Mouse (Mus musculus) CH12.LX (cell line): ENCODE data around the gene Crtc3. TPM values are rescaled to one million over a fixed set of nuclear protein-coding genes. Genes with fewer than 3 reads are reported as not detected.

ENCODE experiments used
- DNase-seq: peaks from one replicate; pipeline ENCODE4 v3.0.0-alpha.2; 2013; ENCODE audit errors: extremely low read depth
- H3K27ac ChIP-seq: 2 replicates; pipeline ENCODE4 v1.5.1; 2012; ENCODE audit warnings: low read depth, mild to moderate bottlenecking, control low read depth, moderate library complexity; ENCODE audit not compliant: insufficient read depth
- H3K27me3 ChIP-seq: replicated peaks from 2 replicates; pipeline ENCODE3; 2012; ENCODE audit warnings: inconsistent platforms
- H3K36me3 ChIP-seq, 2 experiments: replicated peaks in 1 of 2; 2 replicates each; pipeline versions ENCODE3 to v1.6.1; 2012; ENCODE audit warnings: inconsistent platforms in 1 of 2, low read length in 1 of 2, mild to moderate bottlenecking in 1 of 2, mixed read lengths in 1 of 2, moderate library complexity in 1 of 2; ENCODE audit not compliant: control insufficient read depth in 1 of 2, insufficient read depth in 1 of 2
- H3K4me1 ChIP-seq, 2 experiments: 2 replicates each; pipeline ENCODE4 v1.6.1; 2012; ENCODE audit warnings: inconsistent platforms in 1 of 2, moderate library complexity in 1 of 2; ENCODE audit not compliant: insufficient read depth in 2 of 2, control insufficient read depth in 1 of 2
- H3K4me2 ChIP-seq: 2 replicates; pipeline ENCODE4 v1.6.1; 2012; ENCODE audit warnings: low read depth, mild to moderate bottlenecking, control low read depth; ENCODE audit not compliant: poor library complexity, insufficient read depth, severe bottlenecking
- H3K4me3 ChIP-seq, 3 experiments: fragments of 150-350 bp in 1 of 3; sonication (generic) in 1 of 3; replicated peaks in 1 of 3; 2 replicates each; pipeline versions ENCODE3 to v1.5.1; 2011 to 2012; ENCODE audit warnings: low read depth in 2 of 3, low read length in 2 of 3, mild to moderate bottlenecking in 2 of 3, moderate library complexity in 2 of 3, control low read depth in 1 of 3, improper control_type of control experiment in 1 of 3, inconsistent platforms in 1 of 3, mixed read lengths in 1 of 3; ENCODE audit not compliant: poor library complexity in 1 of 3
- H3K79me2 ChIP-seq: replicated peaks from 2 replicates; pipeline ENCODE4 v1.6.1; 2012; ENCODE audit warnings: mild to moderate bottlenecking, moderate library complexity; ENCODE audit not compliant: control insufficient read depth, poor library complexity, insufficient read depth, severe bottlenecking; ENCODE audit errors: extremely low read depth
- H3K9ac ChIP-seq: 2 replicates; pipeline ENCODE4 v1.6.1; 2012; ENCODE audit warnings: low read depth, mild to moderate bottlenecking, control low read depth, moderate library complexity; ENCODE audit not compliant: insufficient read depth
- H3K9me3 ChIP-seq: replicated peaks from 2 replicates; pipeline ENCODE3; 2012; ENCODE audit warnings: low read length, inconsistent platforms, mixed read lengths
- BHLHE40 ChIP-seq: IDR thresholded peaks from 2 replicates; pipeline ENCODE4 v1.6.1; 2011; ENCODE audit warnings: mild to moderate bottlenecking, low read depth, low read length, improper control_type of control experiment
- ETS1 ChIP-seq: conservative IDR thresholded peaks from 2 replicates; pipeline ENCODE4 v1.6.1; 2012; ENCODE audit warnings: low read depth, mild to moderate bottlenecking, inconsistent platforms, low read length, improper control_type of control experiment, moderate library complexity
- HCFC1 ChIP-seq: IDR thresholded peaks from 2 replicates; pipeline ENCODE4 v1.6.1; 2012; ENCODE audit warnings: low read depth, mild to moderate bottlenecking, inconsistent platforms, low read length, improper control_type of control experiment
- MAFK ChIP-seq: IDR thresholded peaks from 2 replicates; pipeline ENCODE4 v1.6.1; 2011; ENCODE audit warnings: low read length, improper control_type of control experiment; ENCODE audit not compliant: insufficient replicate concordance
- PAX5 ChIP-seq: IDR thresholded peaks from 2 replicates; pipeline ENCODE4 v1.6.1; 2012; ENCODE audit warnings: low read length, inconsistent platforms, mixed read lengths
- POLR2AphosphoS2 ChIP-seq: IDR thresholded peaks from 2 replicates; pipeline ENCODE4 v1.6.1; 2011; ENCODE audit warnings: low read depth, low read length, improper control_type of control experiment
- TBP ChIP-seq: conservative IDR thresholded peaks from 2 replicates; pipeline ENCODE4 v1.6.1; 2011; ENCODE audit warnings: low read depth, low read length, improper control_type of control experiment
- ZC3H11A ChIP-seq: IDR thresholded peaks from 2 replicates; pipeline ENCODE4 v1.6.1; 2012; ENCODE audit warnings: low read depth, mild to moderate bottlenecking, inconsistent platforms, low read length, improper control_type of control experiment
- dilution Hi-C: fragments of 300-500 bp; cut with MboI; formaldehyde crosslinking; loops from 2 replicates; pipeline ENCODE4 v1.14.3; 2020; ENCODE audit warnings: low sequenced_read_pairs; ENCODE audit not compliant: extremely low pct_unique_long_range_greater_than_20kb, extremely low pct_ligation_motif_present
- in situ Hi-C: fragments of 300-500 bp; cut with MboI; formaldehyde crosslinking; loops from 3 replicates; pipeline ENCODE4 v1.14.3; 2019; ENCODE audit warnings: low sequenced_read_pairs, low pct_ligation_motif_present, low pct_unique_long_range_greater_than_20kb, mixed read lengths
- polyA plus RNA-seq: library from polyadenylated mRNA; unstranded; fragments of >175 nt; gene quantifications from 2 replicates; pipeline ENCODE4 v1.2.1, GENCODE M21; 2012; ENCODE audit warnings: low read depth; ENCODE audit not compliant: insufficient read length
- total RNA-seq, 2 experiments: library from RNA; depleted of rRNA; stranded (reverse); fragments of 300-350 nt in 1 of 2; fragments of >200 nt in 1 of 2; gene quantifications; 2 replicates each; pipeline ENCODE4 v1.2.3; 2012 to 2014

The Crtc3 gene
- total and polyA plus RNA-seq, 3 experiments = 1.2 to 9.1 (median 4.4) TPM

DNA sequence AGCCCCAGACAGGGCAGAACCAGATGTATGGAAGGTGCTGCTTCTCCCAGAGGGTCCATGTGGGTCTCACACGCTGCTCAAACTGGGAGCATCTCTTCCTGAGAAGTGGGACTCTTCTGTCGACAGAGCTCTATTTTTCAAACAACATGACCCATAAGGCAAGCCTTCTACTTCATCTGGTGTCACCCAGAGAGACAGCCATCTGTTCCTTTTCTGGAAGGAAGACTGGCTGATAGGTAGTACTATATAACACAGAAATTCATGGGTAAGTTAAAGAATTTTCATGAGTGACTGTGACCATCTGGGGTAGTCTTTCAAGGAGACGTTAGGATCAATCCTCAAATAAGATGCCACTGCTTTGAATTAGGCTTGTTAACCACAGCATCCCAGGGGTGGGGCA is 115.6 kb downstream of the Crtc3 start:
- no peak for DNase-seq
- Histone ChIP-seq H3K4me2 (no peak overlapping the region), H3K79me2 (no peaks in the 10 kb centered on the region), H3K27ac (no peak overlapping the region), H3K27me3 (no peaks in the 10 kb centered on the region)
- no peak for TF ChIP-seq PAX5
- TF ChIP-seq TBP = no peak
- TF ChIP-seq, all 38 proteins: peak for 0
- Histone ChIP-seq H3K4me3 (no peak overlapping the region), H3K4me1 (peaks cover 9 to 17% of the 10 kb centered on the region in 2 experiments), H3K9ac (no peak overlapping the region), H3K9me3 (no peaks in the 10 kb centered on the region), H3K36me3 (no peaks in the 10 kb centered on the region)
- dilution Hi-C loops (loop anchor here (25.0 kb wide), 1 partner anchor 186 kb away; the partner anchor contains the start of gene Fes), in situ Hi-C loops (no loop called here)

DNA sequence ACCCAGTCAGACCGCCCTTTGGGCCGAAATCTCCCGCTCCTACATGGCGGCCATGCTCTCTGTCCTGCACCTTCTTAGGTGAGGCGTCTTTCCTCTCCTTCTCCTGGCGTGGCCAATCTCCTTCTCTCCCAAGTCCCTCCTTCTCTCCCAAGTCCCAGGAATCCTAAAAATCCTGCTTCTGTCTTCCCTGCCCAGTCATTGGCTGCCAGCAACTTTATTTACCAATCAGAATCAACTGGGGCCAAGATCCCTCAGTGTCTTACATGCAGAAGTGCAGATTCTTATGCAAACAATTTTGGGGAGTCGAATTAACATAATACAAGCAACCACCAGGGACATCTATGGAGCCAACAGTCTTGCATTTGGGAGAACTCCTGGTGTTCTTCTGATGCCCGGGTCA is 120.7 kb downstream of the Crtc3 start:
- in situ Hi-C loops = no loop called here
- peaks cover 11% of the 10 kb centered on the region for H3K27me3 ChIP-seq
- no peak overlapping the region for H3K9ac ChIP-seq
- H3K9me3 ChIP-seq = peaks cover 5% of the 10 kb centered on the region
- DNase-seq = no peak
- H3K4me2 ChIP-seq = no peak overlapping the region
- no peaks in the 10 kb centered on the region for H3K36me3 ChIP-seq
- H3K4me1 ChIP-seq = peaks cover 0 to 6% of the 10 kb centered on the region in 2 experiments; a peak in 1 of 4 replicates
- no peak overlapping the region for H3K27ac ChIP-seq
- no peak overlapping the region for H3K4me3 ChIP-seq
- dilution Hi-C loops = loop anchor here (25.0 kb wide), 1 partner anchor 181 kb away; the partner anchor contains the start of gene Fes
- no peaks in the 10 kb centered on the region for H3K79me2 ChIP-seq
- TF ChIP-seq MAFK (no peak), ETS1 (no peak), PAX5 (no peak), ZC3H11A (no peak), BHLHE40 (no peak), POLR2AphosphoS2 (no peak)

DNA sequence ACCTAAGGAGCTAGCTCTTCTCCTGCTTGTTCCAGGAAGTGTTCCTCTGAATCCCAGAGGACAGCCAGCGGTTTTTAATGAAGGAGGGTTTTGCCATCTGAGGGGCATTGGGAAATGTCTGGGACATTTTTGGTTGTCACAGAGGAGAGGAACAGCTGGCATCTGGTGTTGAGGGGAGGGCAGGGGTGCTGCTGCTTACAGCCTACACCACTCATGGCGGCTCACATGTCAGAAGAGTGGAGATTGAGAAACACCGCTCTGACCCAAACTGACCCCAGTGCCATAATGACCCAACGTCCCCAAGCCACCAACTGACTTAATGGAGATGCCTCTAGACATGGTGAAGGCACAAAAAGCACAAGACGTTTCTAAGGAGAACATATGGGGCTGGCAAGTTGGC is 126.7 kb downstream of the Crtc3 start:
- Histone ChIP-seq H3K27me3 (peaks cover 8% of the 10 kb centered on the region), H3K4me2 (no peak overlapping the region), H3K4me1 (no peaks in the 10 kb centered on the region), H3K9ac (no peak overlapping the region), H3K36me3 (no peaks in the 10 kb centered on the region), H3K4me3 (no peak overlapping the region), H3K27ac (no peak overlapping the region), H3K9me3 (peaks cover 2% of the 10 kb centered on the region), H3K79me2 (no peaks in the 10 kb centered on the region)
- TF ChIP-seq BHLHE40 = no peak
- no peak for TF ChIP-seq HCFC1
- dilution Hi-C loops = loop anchor here (25.0 kb wide), 1 partner anchor 175 kb away; the partner anchor contains the start of gene Fes
- no peak for DNase-seq
- in situ Hi-C loops = no loop called here
